Comparison of ENCODE assay signal across 11 mouse cellular contexts in the genomic region with DNA sequence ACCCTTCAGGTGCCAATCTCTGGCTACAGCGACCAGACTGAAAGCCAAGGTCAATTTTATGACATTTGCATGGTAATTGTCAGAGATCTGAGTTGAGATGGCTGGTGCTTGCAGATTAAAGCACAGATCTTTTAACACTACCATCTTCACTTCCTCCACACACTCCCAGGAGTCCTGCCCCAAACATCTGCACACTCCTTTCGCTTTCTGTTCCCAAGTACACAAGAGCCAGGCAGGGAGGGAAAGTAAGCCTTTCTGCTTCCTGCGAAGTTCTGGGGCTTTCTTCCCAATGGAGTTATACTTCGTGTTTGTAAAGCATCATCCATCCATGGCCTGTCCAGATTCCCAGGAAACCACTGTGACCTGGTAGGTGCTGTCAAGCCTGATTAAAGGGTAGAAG. TPM values are rescaled to one million over a fixed set of nuclear protein-coding genes. Genes with fewer than 3 reads are reported as not detected.
DNase-seq lines count a peak whose midpoint lies in the region; ATAC-seq and TF ChIP-seq lines count a peak whose summit lies in the region.
"Had no signal": no experiment of that assay in that cellular context is flagged by ENCODE, and none has a peak within 500 bp of the region (broad histone marks: within the 10 kb centered on the region; RNA-seq: fewer than 3 reads in every experiment).

No protein-coding gene starts in this region.

- no peaks in the 10 kb centered on the region for H3K36me3 ChIP-seq in heart, embryonic 10.5 days
- H3K36me3 ChIP-seq in midbrain, embryonic 11.5 days (ENCODE audit: control insufficient read depth, insufficient read depth, low read length): no peaks in the 10 kb centered on the region
- no peaks in the 10 kb centered on the region for H3K36me3 ChIP-seq in midbrain, postnatal 0 days (ENCODE audit: insufficient read depth, low read length)
- no peaks in the 10 kb centered on the region for H3K36me3 ChIP-seq in stomach, postnatal 0 days (ENCODE audit: control insufficient read depth, insufficient read depth, low read length)
- H3K36me3 ChIP-seq: limb, embryonic 15.5 days; neural tube, embryonic 12.5 days had no signal

- H3K4me1 ChIP-seq in heart, embryonic 10.5 days: peaks cover 4% of the 10 kb centered on the region; the same call in 1 of the 2 replicates
- H3K4me1 ChIP-seq in midbrain, embryonic 11.5 days (ENCODE audit: control insufficient read depth, insufficient read depth, low read length): no peaks in the 10 kb centered on the region
- no peaks in the 10 kb centered on the region for H3K4me1 ChIP-seq in midbrain, postnatal 0 days (ENCODE audit: insufficient read depth, low read length)
- H3K4me1 ChIP-seq in stomach, postnatal 0 days (replicated peaks; ENCODE audit: control insufficient read depth, insufficient read depth): 0 out of 2 replicates have a peak, but pooled peaks cover 4% of the 10 kb centered on the region
- H3K4me1 ChIP-seq: limb, embryonic 15.5 days; neural tube, embryonic 12.5 days had no signal

- no peak for ATAC-seq in midbrain, embryonic 11.5 days (ENCODE audit: low FRiP score)
- no peak for ATAC-seq in midbrain, postnatal 0 days (ENCODE audit: low FRiP score)
- no peak for ATAC-seq in stomach, postnatal 0 days (ENCODE audit: low FRiP score, low TSS enrichment)

- TF ChIP-seq EP300 in stomach, postnatal 0 days (optimal IDR thresholded peaks at IDR 0.05): no peak

- no peak for TF ChIP-seq CTCF in midbrain, postnatal 0 days (IDR thresholded peaks at IDR 0.05)
- TF ChIP-seq CTCF in stomach, postnatal 0 days (IDR thresholded peaks at IDR 0.05; ENCODE audit: low read depth): no peak

- no peak overlapping the region for H3K9ac ChIP-seq in midbrain, embryonic 11.5 days (ENCODE audit: low read length)
- no peak overlapping the region for H3K9ac ChIP-seq in midbrain, postnatal 0 days (replicated peaks; ENCODE audit: low read length, poor library complexity, severe bottlenecking)
- no peak overlapping the region for H3K9ac ChIP-seq in stomach, postnatal 0 days (ENCODE audit: low read length)
- H3K9ac ChIP-seq: limb, embryonic 15.5 days; neural tube, embryonic 12.5 days had no signal

- no peak overlapping the region for H3K27ac ChIP-seq in heart, embryonic 10.5 days
- H3K27ac ChIP-seq in midbrain, embryonic 11.5 days (ENCODE audit: low read depth, low read length): no peak overlapping the region
- H3K27ac ChIP-seq in midbrain, postnatal 0 days (ENCODE audit: low read depth, low read length): no peak overlapping the region
- 0 out of 2 replicates have a peak overlapping the region, but pooled peaks have one; percentile 8 for H3K27ac ChIP-seq in stomach, postnatal 0 days (replicated peaks)
- H3K27ac ChIP-seq: limb, embryonic 15.5 days; neural tube, embryonic 12.5 days had no signal

- DNase-seq in heart, adult 18-20 months: peak; percentile 67 to 78
- no peak for DNase-seq in heart, embryonic 10.5 days (ENCODE audit: low spot score)
- peak; percentile 75 for DNase-seq in midbrain, embryonic 11.5 days (ENCODE audit: low spot score, missing footprints)
- DNase-seq in midbrain, postnatal 0 days (ENCODE audit: low spot score): no peak
- peak; percentile 31 to 52 for DNase-seq in kidney, postnatal 25 days
- DNase-seq in stomach, postnatal 0 days (ENCODE audit: low spot score): no peak
- DNase-seq in cerebellum, adult 18-20 months: no peak
- DNase-seq in gastrocnemius, postnatal 25 days: no peak
- DNase-seq: cerebellum, postnatal 25 days had no signal

- 79% methylated on average over 4 of the region's 4 CpGs for WGBS in heart, embryonic 10.5 days
- 88% methylated on average over 4 of the region's 4 CpGs for WGBS in midbrain, embryonic 11.5 days
- 82% methylated on average over 4 of the region's 4 CpGs for WGBS in midbrain, postnatal 0 days
- WGBS in stomach, postnatal 0 days: 67% methylated on average over 4 of the region's 4 CpGs

- H3K4me2 ChIP-seq in midbrain, embryonic 11.5 days: no peak overlapping the region
- no peak overlapping the region for H3K4me2 ChIP-seq in midbrain, postnatal 0 days (ENCODE audit: low read depth, low read length, poor library complexity, severe bottlenecking)
- H3K4me2 ChIP-seq in stomach, postnatal 0 days (replicated peaks; ENCODE audit: low read depth): no peak overlapping the region
- H3K4me2 ChIP-seq: limb, embryonic 15.5 days; neural tube, embryonic 12.5 days had no signal

- no peak overlapping the region for H3K4me3 ChIP-seq in heart, embryonic 10.5 days
- H3K4me3 ChIP-seq in midbrain, embryonic 11.5 days (ENCODE audit: low read depth, low read length): no peak overlapping the region
- no peak overlapping the region for H3K4me3 ChIP-seq in midbrain, postnatal 0 days (ENCODE audit: low read depth, low read length)
- H3K4me3 ChIP-seq in stomach, postnatal 0 days (ENCODE audit: low read depth, low read length): no peak overlapping the region
- H3K4me3 ChIP-seq: limb, embryonic 15.5 days; neural tube, embryonic 12.5 days had no signal

- H3K27me3 ChIP-seq in heart, embryonic 10.5 days (ENCODE audit: insufficient read depth, poor library complexity, severe bottlenecking): no peaks in the 10 kb centered on the region
- H3K27me3 ChIP-seq in midbrain, embryonic 11.5 days (ENCODE audit: control insufficient read depth, insufficient read depth, low read length): no peaks in the 10 kb centered on the region
- H3K27me3 ChIP-seq in midbrain, postnatal 0 days (ENCODE audit: insufficient read depth, low read length): no peaks in the 10 kb centered on the region
- H3K27me3 ChIP-seq in stomach, postnatal 0 days (ENCODE audit: control insufficient read depth, insufficient read depth, low read length): no peaks in the 10 kb centered on the region
- H3K27me3 ChIP-seq: limb, embryonic 15.5 days; neural tube, embryonic 12.5 days had no signal

- no peaks in the 10 kb centered on the region for H3K9me3 ChIP-seq in heart, embryonic 10.5 days
- no peaks in the 10 kb centered on the region for H3K9me3 ChIP-seq in midbrain, embryonic 11.5 days (ENCODE audit: control insufficient read depth, low read length)
- H3K9me3 ChIP-seq in midbrain, postnatal 0 days (ENCODE audit: low read length): no peaks in the 10 kb centered on the region
- no peaks in the 10 kb centered on the region for H3K9me3 ChIP-seq in stomach, postnatal 0 days (ENCODE audit: control insufficient read depth, low read length)
- H3K9me3 ChIP-seq: limb, embryonic 15.5 days; neural tube, embryonic 12.5 days had no signal

RNA-seq across cellular contexts. Expression of gene Adcy9, which starts 38.8 kb away (rescaled TPM):
- 10 to 100 TPM; 21.8 to 22.3 TPM for total RNA-seq in heart, adult 18-20 months (2021)
- 0.30 and 0.55 TPM in 2 replicates for polyA plus RNA-seq in heart, embryonic 10.5 days (2016; fragmentation: Nextera tagmentation; extraction: Ambion mirVana)
- 1.2 and 1.3 TPM in 2 replicates for polyA plus RNA-seq in midbrain, embryonic 11.5 days (2014; fragmentation: Nextera tagmentation; extraction: Ambion mirVana)
- 29.7 and 31.6 TPM in 2 replicates for total RNA-seq in midbrain, postnatal 0 days (2014; rRNA removed)
- polyA plus RNA-seq in midbrain, postnatal 0 days (2015; fragmentation: Nextera tagmentation; extraction: Ambion mirVana): 4.1 and 4.3 TPM in 2 replicates
- 1.2 and 1.3 TPM in 2 replicates for polyA plus RNA-seq in stomach, postnatal 0 days (2015; fragmentation: Nextera tagmentation; extraction: Ambion mirVana)
- total RNA-seq in gastrocnemius, postnatal 25 days (2021): 10 to 100 TPM; 27.0 to 28.2 TPM

Comparison
In these comparisons a context has a peak if more than half of its experiments do, and no peak if none do; other contexts are left out.
1. DNase-seq: peak in heart, adult 18-20 months (2 of 2), midbrain, embryonic 11.5 days (single experiment) and kidney, postnatal 25 days (2 of 2); none in heart, embryonic 10.5 days (single experiment), midbrain, postnatal 0 days (single experiment), stomach, postnatal 0 days (single experiment), cerebellum, adult 18-20 months (0 of 2) and gastrocnemius, postnatal 25 days (single experiment).